Mouse (Mus musculus): ENCODE data around the gene Tmem238. TPM values are rescaled to one million over a fixed set of nuclear protein-coding genes. Genes with fewer than 3 reads are reported as not detected.

Tmem238 gene
- polyA plus RNA-seq, 1 experiment from 2014 or later = 3.5 TPM

GRCm38 (mm10) chr7:4759670-4760069 is 29.8 kb downstream of the Tmem238 start:
- ATAC-seq (ENCODE audit: low FRiP score, low TSS enrichment) (no peak), DNase-seq (no peak)
- H3K4me1 ChIP-seq (ENCODE audit: control insufficient read depth, insufficient read depth, low read length) = no peaks in the 10 kb centered on the region
- no peak overlapping the region for H3K4me2 ChIP-seq (ENCODE audit: low read length)
- H3K9me3 ChIP-seq (ENCODE audit: control insufficient read depth, low read length) = no peaks in the 10 kb centered on the region
- no peaks in the 10 kb centered on the region for H3K27me3 ChIP-seq (ENCODE audit: control insufficient read depth, insufficient read depth, low read length)
- no peak overlapping the region for H3K27ac ChIP-seq (replicated peaks; ENCODE audit: low read depth, low read length)
- WGBS = 50% methylated on average over 1 of the region's 1 CpGs
- no peaks in the 10 kb centered on the region for H3K36me3 ChIP-seq (ENCODE audit: control insufficient read depth, insufficient read depth, low read length)
- no peak overlapping the region for H3K4me3 ChIP-seq (replicated peaks; ENCODE audit: low read depth, low read length)
- H3K9ac ChIP-seq (replicated peaks; ENCODE audit: low read length) = no peak overlapping the region

GRCm38 (mm10) chr7:4752821-4753570 is 36.5 kb downstream of the Tmem238 start, which contains the start of gene Cox6b2:
Gene Cox6b2, minus strand, starts transcription at chr7:4753094.
- H3K27ac ChIP-seq (replicated peaks; ENCODE audit: low read depth, low read length) = no peak within 1 kb of the TSS
- 3% methylated on average over 24 of the region's 24 CpGs for WGBS
- DNase-seq (peak; percentile 88), ATAC-seq (ENCODE audit: low FRiP score, low TSS enrichment) (peak; percentile 91)
- peaks cover 14% of the 10 kb centered on the region for H3K4me1 ChIP-seq (ENCODE audit: control insufficient read depth, insufficient read depth, low read length)
- H3K4me2 ChIP-seq (ENCODE audit: low read length) = peak within 1 kb of the TSS; percentile 50
- 0 out of 2 replicates have a peak, but pooled peaks cover 3% of the 10 kb centered on the region for H3K36me3 ChIP-seq (ENCODE audit: control insufficient read depth, insufficient read depth, low read length)
- no peaks in the 10 kb centered on the region for H3K9me3 ChIP-seq (ENCODE audit: control insufficient read depth, low read length)
- H3K9ac ChIP-seq (replicated peaks; ENCODE audit: low read length) = no peak within 1 kb of the TSS
- H3K4me3 ChIP-seq (replicated peaks; ENCODE audit: low read depth, low read length) = peak within 1 kb of the TSS; percentile 28
- H3K27me3 ChIP-seq (ENCODE audit: control insufficient read depth, insufficient read depth, low read length) = no peaks in the 10 kb centered on the region

GRCm38 (mm10) chr7:4751971-4752820 is 37.3 kb downstream of the Tmem238 start:
- no peaks in the 10 kb centered on the region for H3K9me3 ChIP-seq (ENCODE audit: control insufficient read depth, low read length)
- no peaks in the 10 kb centered on the region for H3K27me3 ChIP-seq (ENCODE audit: control insufficient read depth, insufficient read depth, low read length)
- peaks cover 14% of the 10 kb centered on the region for H3K4me1 ChIP-seq (ENCODE audit: control insufficient read depth, insufficient read depth, low read length)
- H3K4me3 ChIP-seq (replicated peaks; ENCODE audit: low read depth, low read length) = peak overlapping the region; percentile 28
- H3K36me3 ChIP-seq (ENCODE audit: control insufficient read depth, insufficient read depth, low read length) = peaks cover 6% of the 10 kb centered on the region; the same call in 1 of the 2 replicates
- peak; percentile 48 for DNase-seq
- 3% methylated on average over 30 of the region's 30 CpGs for WGBS
- no peak overlapping the region for H3K9ac ChIP-seq (replicated peaks; ENCODE audit: low read length)
- peak; percentile 77 for ATAC-seq (ENCODE audit: low FRiP score, low TSS enrichment)
- no peak overlapping the region for H3K27ac ChIP-seq (replicated peaks; ENCODE audit: low read depth, low read length)
- peak overlapping the region; percentile 50 for H3K4me2 ChIP-seq (ENCODE audit: low read length)

GRCm38 (mm10) chr7:4749169-4749568 is 40.3 kb downstream of the Tmem238 start:
- DNase-seq = no peak
- whole genome bisulfite sequencing = 89% methylated on average over 2 of the region's 2 CpGs
- H3K4me2 ChIP-seq (ENCODE audit: low read length) = no peak overlapping the region
- no peaks in the 10 kb centered on the region for H3K27me3 ChIP-seq (ENCODE audit: control insufficient read depth, insufficient read depth, low read length)
- no peak for ATAC-seq (ENCODE audit: low FRiP score, low TSS enrichment)
- H3K4me3 ChIP-seq (replicated peaks; ENCODE audit: low read depth, low read length) = no peak overlapping the region
- H3K9me3 ChIP-seq (ENCODE audit: control insufficient read depth, low read length) = no peaks in the 10 kb centered on the region
- H3K4me1 ChIP-seq (ENCODE audit: control insufficient read depth, insufficient read depth, low read length) = peaks cover 14% of the 10 kb centered on the region
- no peak overlapping the region for H3K27ac ChIP-seq (replicated peaks; ENCODE audit: low read depth, low read length)
- no peak overlapping the region for H3K9ac ChIP-seq (replicated peaks; ENCODE audit: low read length)
- peaks cover 27% of the 10 kb centered on the region for H3K36me3 ChIP-seq (ENCODE audit: control insufficient read depth, insufficient read depth, low read length)

GRCm38 (mm10) chr7:4748321-4748720 is 41.1 kb downstream of the Tmem238 start:
- Histone ChIP-seq H3K27me3 (ENCODE audit: control insufficient read depth, insufficient read depth, low read length) (no peaks in the 10 kb centered on the region), H3K27ac (replicated peaks; ENCODE audit: low read depth, low read length) (no peak overlapping the region), H3K36me3 (ENCODE audit: control insufficient read depth, insufficient read depth, low read length) (peaks cover 32% of the 10 kb centered on the region), H3K9me3 (ENCODE audit: control insufficient read depth, low read length) (no peaks in the 10 kb centered on the region), H3K4me3 (replicated peaks; ENCODE audit: low read depth, low read length) (no peak overlapping the region), H3K9ac (replicated peaks; ENCODE audit: low read length) (no peak overlapping the region), H3K4me2 (ENCODE audit: low read length) (no peak overlapping the region), H3K4me1 (ENCODE audit: control insufficient read depth, insufficient read depth, low read length) (peaks cover 14% of the 10 kb centered on the region)
- ATAC-seq (ENCODE audit: low FRiP score, low TSS enrichment) (no peak), DNase-seq (no peak)
- WGBS = 82% methylated on average over 4 of the region's 4 CpGs

GRCm38 (mm10) chr7:4747156-4747899 is 42.1 kb downstream of the Tmem238 start:
- no peak overlapping the region for H3K9ac ChIP-seq (replicated peaks; ENCODE audit: low read length)
- H3K4me1 ChIP-seq (ENCODE audit: control insufficient read depth, insufficient read depth, low read length) = peaks cover 13% of the 10 kb centered on the region
- WGBS = 78% methylated on average over 9 of the region's 9 CpGs
- H3K4me3 ChIP-seq (replicated peaks; ENCODE audit: low read depth, low read length) = no peak overlapping the region
- no peak overlapping the region for H3K4me2 ChIP-seq (ENCODE audit: low read length)
- H3K27ac ChIP-seq (replicated peaks; ENCODE audit: low read depth, low read length) = no peak overlapping the region
- no peaks in the 10 kb centered on the region for H3K27me3 ChIP-seq (ENCODE audit: control insufficient read depth, insufficient read depth, low read length)
- DNase-seq (no peak), ATAC-seq (ENCODE audit: low FRiP score, low TSS enrichment) (no peak)
- H3K36me3 ChIP-seq (ENCODE audit: control insufficient read depth, insufficient read depth, low read length) = peaks cover 38% of the 10 kb centered on the region
- no peaks in the 10 kb centered on the region for H3K9me3 ChIP-seq (ENCODE audit: control insufficient read depth, low read length)

- H3K4me2 ChIP-seq (ENCODE audit: low read length) = no peak overlapping the region
- no peak overlapping the region for H3K4me3 ChIP-seq (replicated peaks; ENCODE audit: low read depth, low read length)
- peaks cover 38% of the 10 kb centered on the region for H3K36me3 ChIP-seq (ENCODE audit: control insufficient read depth, insufficient read depth, low read length)
- no peak overlapping the region for H3K9ac ChIP-seq (replicated peaks; ENCODE audit: low read length)
- H3K9me3 ChIP-seq (ENCODE audit: control insufficient read depth, low read length) = no peaks in the 10 kb centered on the region
- whole genome bisulfite sequencing = 82% methylated on average over 22 of the region's 22 CpGs
- ATAC-seq (ENCODE audit: low FRiP score, low TSS enrichment) = no peak
- H3K27me3 ChIP-seq (ENCODE audit: control insufficient read depth, insufficient read depth, low read length) = no peaks in the 10 kb centered on the region
- no peak overlapping the region for H3K27ac ChIP-seq (replicated peaks; ENCODE audit: low read depth, low read length)
- no peak for DNase-seq
- H3K4me1 ChIP-seq (ENCODE audit: control insufficient read depth, insufficient read depth, low read length) = peaks cover 13% of the 10 kb centered on the region
Observed at GRCm38 (mm10) chr7:4746326-4746980, 43.0 kb downstream of the Tmem238 start.

- H3K4me1 ChIP-seq (ENCODE audit: control insufficient read depth, insufficient read depth, low read length) = peaks cover 19% of the 10 kb centered on the region
- ATAC-seq (ENCODE audit: low FRiP score, low TSS enrichment) (no peak), DNase-seq (no peak)
- no peak overlapping the region for H3K4me3 ChIP-seq (replicated peaks; ENCODE audit: low read depth, low read length)
- H3K9ac ChIP-seq (replicated peaks; ENCODE audit: low read length) = no peak overlapping the region
- H3K27ac ChIP-seq (replicated peaks; ENCODE audit: low read depth, low read length) = no peak overlapping the region
- H3K27me3 ChIP-seq (ENCODE audit: control insufficient read depth, insufficient read depth, low read length) = no peaks in the 10 kb centered on the region
- WGBS = over 99% methylated on average over 5 of the region's 6 CpGs
- no peak overlapping the region for H3K4me2 ChIP-seq (ENCODE audit: low read length)
- no peaks in the 10 kb centered on the region for H3K9me3 ChIP-seq (ENCODE audit: control insufficient read depth, low read length)
- peaks cover 38% of the 10 kb centered on the region for H3K36me3 ChIP-seq (ENCODE audit: control insufficient read depth, insufficient read depth, low read length)
Observed at GRCm38 (mm10) chr7:4744886-4745285, 44.6 kb downstream of the Tmem238 start.

All from midbrain, embryonic 14.5 days (tissue).